Mouse (Mus musculus): ENCODE measurements around the gene Trpv4. TPM values are rescaled to one million over a fixed set of nuclear protein-coding genes. Genes with fewer than 3 reads are reported as not detected.

The Trpv4 gene
- total and polyA plus RNA-seq, 3 experiments = 2.5 to 4.5 (median 3.1) TPM

Other genes with a start within 250 kb of the Trpv4 start
- gene Mmab, start 214.4 kb downstream of the Trpv4 start, total RNA-seq (2021) = 10 to 100 TPM; 21.2 to 23.1 TPM
- 27.4 and 37.4 TPM in 2 replicates for gene Mmab, start 214.4 kb downstream of the Trpv4 start, polyA plus RNA-seq (2012; rRNA removed)
- gene Mvk, start 214.2 kb downstream of the Trpv4 start, total RNA-seq (2021) = 10 to 100 TPM; 32.6 to 34.0 TPM
- gene Mvk, start 214.2 kb downstream of the Trpv4 start, polyA plus RNA-seq (2012; rRNA removed) = 60.4 and 73.3 TPM in 2 replicates
- 10 to 100 TPM; 32.9 to 84.3 TPM for gene Fam222a, start 90.4 kb downstream of the Trpv4 start, total RNA-seq (2021)
- 68.3 and 72.0 TPM in 2 replicates for gene Fam222a, start 90.4 kb downstream of the Trpv4 start, polyA plus RNA-seq (2012; rRNA removed)
- 10 to 100 TPM; 48.5 to 64.7 TPM for gene Gltp, start 32.6 kb upstream of the Trpv4 start, total RNA-seq (2021)
- gene Gltp, start 32.6 kb upstream of the Trpv4 start, polyA plus RNA-seq (2012; rRNA removed) = 135 and 167 TPM in 2 replicates
- 1 to 10 TPM; 5.5 to 7.6 TPM for gene Tchp, start 49.3 kb upstream of the Trpv4 start, total RNA-seq (2021)
- gene Tchp, start 49.3 kb upstream of the Trpv4 start, polyA plus RNA-seq (2012; rRNA removed) = 13.8 and 14.2 TPM in 2 replicates
- gene Ankrd13a, start 116.3 kb upstream of the Trpv4 start, total RNA-seq (2021) = 10 to 100 TPM; 78.4 to 92.4 TPM
- 51.1 and 51.8 TPM in 2 replicates for gene Ankrd13a, start 116.3 kb upstream of the Trpv4 start, polyA plus RNA-seq (2012; rRNA removed)
- 10 to 100 TPM; 35.5 to 40.9 TPM for gene Git2, start 117.1 kb upstream of the Trpv4 start, total RNA-seq (2021)
- gene Git2, start 117.1 kb upstream of the Trpv4 start, polyA plus RNA-seq (2012; rRNA removed) = 37.7 and 40.5 TPM in 2 replicates
- 10 to 100 TPM; 23.1 to 36.6 TPM for gene 1500011B03Rik, start 165.0 kb upstream of the Trpv4 start, total RNA-seq (2021)
- 29.7 and 30.6 TPM in 2 replicates for gene 1500011B03Rik, start 165.0 kb upstream of the Trpv4 start, polyA plus RNA-seq (2012; rRNA removed)
- not detected for gene 4930519G04Rik, start 195.2 kb upstream of the Trpv4 start, total RNA-seq (2021)
- not detected in 2 replicates for gene 4930519G04Rik, start 195.2 kb upstream of the Trpv4 start, polyA plus RNA-seq (2012; rRNA removed)
- gene Gm9936, start 200.3 kb upstream of the Trpv4 start, total RNA-seq (2021) = not detected
- gene Gm9936, start 200.3 kb upstream of the Trpv4 start, polyA plus RNA-seq (2012; rRNA removed) = not detected in 2 replicates
- gene Oasl2, start 238.5 kb upstream of the Trpv4 start, total RNA-seq (2021) = 10 to 100 TPM; 11.6 to 12.2 TPM
- 7.6 and 7.7 TPM in 2 replicates for gene Oasl2, start 238.5 kb upstream of the Trpv4 start, polyA plus RNA-seq (2012; rRNA removed)

Data from adrenal gland, adult 2 months (tissue).